ENCODE assay signal across 7 mouse cellular contexts in the genomic region with DNA sequence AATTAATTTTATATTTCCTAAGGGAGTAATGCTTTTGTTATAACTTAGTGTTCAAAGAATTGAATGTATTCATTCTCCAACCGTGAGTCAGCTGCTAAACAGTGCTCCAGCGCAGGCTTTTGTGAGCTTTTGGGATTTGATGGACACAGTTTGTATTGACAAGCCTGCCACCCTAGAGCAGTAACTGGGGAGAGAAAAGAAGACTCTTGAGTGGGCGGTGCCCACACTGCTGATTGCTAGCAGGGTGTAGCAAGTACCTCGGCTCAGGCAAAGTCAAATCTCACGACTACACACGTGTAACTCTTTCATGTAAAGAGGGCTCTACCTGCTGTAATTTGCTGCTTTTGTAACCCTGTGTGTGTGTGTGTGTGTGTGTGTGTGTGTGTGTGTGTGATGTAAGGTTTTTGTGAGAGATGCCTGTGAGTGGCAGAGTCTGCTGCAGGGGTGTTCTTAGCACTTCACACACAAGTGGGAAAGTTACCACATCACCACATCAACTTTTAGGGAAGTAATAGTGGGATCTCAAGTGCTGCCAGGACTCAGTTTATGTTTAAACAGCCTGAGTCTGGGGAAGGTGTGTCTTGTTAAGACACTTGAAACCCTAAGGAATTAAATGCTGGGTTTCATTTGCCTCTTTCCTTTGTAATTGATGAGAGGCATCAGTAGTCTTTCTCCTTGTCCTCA.
DNase-seq lines count a peak whose midpoint lies in the region.

No protein-coding gene starts in this region.

- peak; percentile 23 for DNase-seq in CD4-positive helper T cell, adult 2 months (ENCODE audit: low read depth, low spot score)
- peak; percentile 38 for DNase-seq in embryo, embryonic 10.5 days (ENCODE audit: low spot score)
- peak; percentile 11 for DNase-seq in induced T-regulatory cell, adult 2 months (ENCODE audit: low read depth)
- DNase-seq in lung, postnatal 36 days, result peak; percentile 46
- no peak for DNase-seq in cerebellum, postnatal 10 days
- no peak for DNase-seq in ovary, postnatal 10 days (ENCODE audit: low spot score)
- DNase-seq in left cerebral cortex, adult 9 months (ENCODE audit: low spot score in 2 of 2), result no peak

Comparison
In these comparisons a context has a peak if more than half of its experiments do, and no peak if none do; other contexts are left out.
1. DNase-seq: peak in CD4-positive helper T cell, adult 2 months (single experiment), embryo, embryonic 10.5 days (single experiment), induced T-regulatory cell, adult 2 months (single experiment) and lung, postnatal 36 days (single experiment); none in cerebellum, postnatal 10 days (0 of 2), ovary, postnatal 10 days (single experiment) and left cerebral cortex, adult 9 months (0 of 2).